Mouse (Mus musculus): ENCODE measurements around the gene Gm20716.
A peak's percentile ranks its signal among the peaks of the same experiment; 100 is the strongest.

- TF ChIP-seq CTCF (IDR thresholded peaks at IDR 0.05; ENCODE audit: low read depth) (peak; percentile 74), EP300 (IDR thresholded peaks at IDR 0.05; ENCODE audit: low read depth) (peak; percentile 48; the same call in 1 of the 2 replicates)
These were observed 75.9 kb downstream of the Gm20716 start for GRCm38 (mm10) chr2:168154090-168154881.
